Mouse (Mus musculus) CH12.LX (cell line): ENCODE measurements around the gene Dapk2. TPM values are rescaled to one million over a fixed set of nuclear protein-coding genes. Genes with fewer than 3 reads are reported as not detected.
A peak's percentile ranks its signal among the peaks of the same experiment; 100 is the strongest.

Experiments
- DNase-seq: peaks from one replicate; pipeline ENCODE4 v3.0.0-alpha.2; 2013; ENCODE audit errors: extremely low read depth
- H3K27ac ChIP-seq: 2 replicates; pipeline ENCODE4 v1.5.1; 2012; ENCODE audit warnings: low read depth, mild to moderate bottlenecking, control low read depth, moderate library complexity; ENCODE audit not compliant: insufficient read depth
- H3K27me3 ChIP-seq: replicated peaks from 2 replicates; pipeline ENCODE3; 2012; ENCODE audit warnings: inconsistent platforms
- H3K36me3 ChIP-seq, 2 experiments: replicated peaks in 1 of 2; 2 replicates each; pipeline versions ENCODE3 to v1.6.1; 2012; ENCODE audit warnings: inconsistent platforms in 1 of 2, low read length in 1 of 2, mild to moderate bottlenecking in 1 of 2, mixed read lengths in 1 of 2, moderate library complexity in 1 of 2; ENCODE audit not compliant: control insufficient read depth in 1 of 2, insufficient read depth in 1 of 2
- H3K4me1 ChIP-seq, 2 experiments: 2 replicates each; pipeline ENCODE4 v1.6.1; 2012; ENCODE audit warnings: inconsistent platforms in 1 of 2, moderate library complexity in 1 of 2; ENCODE audit not compliant: insufficient read depth in 2 of 2, control insufficient read depth in 1 of 2
- H3K4me2 ChIP-seq: 2 replicates; pipeline ENCODE4 v1.6.1; 2012; ENCODE audit warnings: low read depth, mild to moderate bottlenecking, control low read depth; ENCODE audit not compliant: poor library complexity, insufficient read depth, severe bottlenecking
- H3K4me3 ChIP-seq, 3 experiments: fragments of 150-350 bp in 1 of 3; sonication (generic) in 1 of 3; replicated peaks in 1 of 3; 2 replicates each; pipeline versions ENCODE3 to v1.5.1; 2011 to 2012; ENCODE audit warnings: low read depth in 2 of 3, low read length in 2 of 3, mild to moderate bottlenecking in 2 of 3, moderate library complexity in 2 of 3, control low read depth in 1 of 3, improper control_type of control experiment in 1 of 3, inconsistent platforms in 1 of 3, mixed read lengths in 1 of 3; ENCODE audit not compliant: poor library complexity in 1 of 3
- H3K79me2 ChIP-seq: replicated peaks from 2 replicates; pipeline ENCODE4 v1.6.1; 2012; ENCODE audit warnings: mild to moderate bottlenecking, moderate library complexity; ENCODE audit not compliant: control insufficient read depth, poor library complexity, insufficient read depth, severe bottlenecking; ENCODE audit errors: extremely low read depth
- H3K9ac ChIP-seq: 2 replicates; pipeline ENCODE4 v1.6.1; 2012; ENCODE audit warnings: low read depth, mild to moderate bottlenecking, control low read depth, moderate library complexity; ENCODE audit not compliant: insufficient read depth
- H3K9me3 ChIP-seq: replicated peaks from 2 replicates; pipeline ENCODE3; 2012; ENCODE audit warnings: low read length, inconsistent platforms, mixed read lengths
- BHLHE40 ChIP-seq: IDR thresholded peaks from 2 replicates; pipeline ENCODE4 v1.6.1; 2011; ENCODE audit warnings: mild to moderate bottlenecking, low read depth, low read length, improper control_type of control experiment
- EP300 ChIP-seq: IDR thresholded peaks from 2 replicates; pipeline ENCODE4 v1.6.1; 2011; ENCODE audit warnings: low read length, improper control_type of control experiment
- ETS1 ChIP-seq: conservative IDR thresholded peaks from 2 replicates; pipeline ENCODE4 v1.6.1; 2012; ENCODE audit warnings: low read depth, mild to moderate bottlenecking, inconsistent platforms, low read length, improper control_type of control experiment, moderate library complexity
- HCFC1 ChIP-seq: IDR thresholded peaks from 2 replicates; pipeline ENCODE4 v1.6.1; 2012; ENCODE audit warnings: low read depth, mild to moderate bottlenecking, inconsistent platforms, low read length, improper control_type of control experiment
- IRF4 ChIP-seq: IDR thresholded peaks from 2 replicates; pipeline ENCODE4 v1.6.1; 2014; ENCODE audit warnings: low read depth, mild to moderate bottlenecking, inconsistent platforms, low read length, improper control_type of control experiment
- JUND ChIP-seq: conservative IDR thresholded peaks from 2 replicates; pipeline ENCODE4 v1.6.1; 2011; ENCODE audit warnings: low read depth, low read length, improper control_type of control experiment
- KAT2A ChIP-seq: IDR thresholded peaks from 2 replicates; pipeline ENCODE4 v1.6.1; 2012; ENCODE audit warnings: low read length, improper control_type of control experiment, inconsistent platforms; ENCODE audit not compliant: insufficient replicate concordance
- MAFK ChIP-seq: IDR thresholded peaks from 2 replicates; pipeline ENCODE4 v1.6.1; 2011; ENCODE audit warnings: low read length, improper control_type of control experiment; ENCODE audit not compliant: insufficient replicate concordance
- MEF2A ChIP-seq: IDR thresholded peaks from 2 replicates; pipeline ENCODE4 v1.6.1; 2014; ENCODE audit warnings: low read depth, mild to moderate bottlenecking, inconsistent platforms, low read length, improper control_type of control experiment, borderline replicate concordance
- MXI1 ChIP-seq: IDR thresholded peaks from 2 replicates; pipeline ENCODE4 v1.6.1; 2011; ENCODE audit warnings: mild to moderate bottlenecking, low read depth, low read length, improper control_type of control experiment
- MYC ChIP-seq: IDR thresholded peaks from 2 replicates; pipeline ENCODE4 v1.6.1; 2011; ENCODE audit warnings: low read depth, mild to moderate bottlenecking, improper control_type of control experiment, low read length
- NRF1 ChIP-seq: IDR thresholded peaks from 2 replicates; pipeline ENCODE4 v1.6.1; 2014; ENCODE audit warnings: low read depth, mild to moderate bottlenecking, inconsistent platforms, low read length, improper control_type of control experiment, moderate library complexity
- PAX5 ChIP-seq: IDR thresholded peaks from 2 replicates; pipeline ENCODE4 v1.6.1; 2012; ENCODE audit warnings: low read length, inconsistent platforms, mixed read lengths
- RCOR1 ChIP-seq: conservative IDR thresholded peaks from 2 replicates; pipeline ENCODE4 v1.6.1; 2012; ENCODE audit warnings: low read depth, mild to moderate bottlenecking, inconsistent platforms, low read length, improper control_type of control experiment
- TBP ChIP-seq: conservative IDR thresholded peaks from 2 replicates; pipeline ENCODE4 v1.6.1; 2011; ENCODE audit warnings: low read depth, low read length, improper control_type of control experiment
- USF1 ChIP-seq: IDR thresholded peaks from 2 replicates; pipeline ENCODE4 v1.6.1; 2014; ENCODE audit warnings: low read depth, mild to moderate bottlenecking, inconsistent platforms, low read length, improper control_type of control experiment
- USF2 ChIP-seq: conservative IDR thresholded peaks from 2 replicates; pipeline ENCODE4 v1.6.1; 2011; ENCODE audit warnings: low read depth, low read length, improper control_type of control experiment
- ZKSCAN1 ChIP-seq: IDR thresholded peaks from 2 replicates; pipeline ENCODE4 v1.6.1; 2012; ENCODE audit warnings: low read depth, inconsistent platforms, low read length, improper control_type of control experiment, borderline replicate concordance
- ZMIZ1 ChIP-seq: IDR thresholded peaks from 2 replicates; pipeline ENCODE4 v1.6.1; 2012; ENCODE audit warnings: low read depth, mild to moderate bottlenecking, inconsistent platforms, low read length, improper control_type of control experiment
- ZNF384 ChIP-seq: IDR thresholded peaks from 2 replicates; pipeline ENCODE4 v1.6.1; 2012; ENCODE audit warnings: low read depth, low read length, improper control_type of control experiment, inconsistent platforms
- dilution Hi-C: fragments of 300-500 bp; cut with MboI; formaldehyde crosslinking; loops from 2 replicates; pipeline ENCODE4 v1.14.3; 2020; ENCODE audit warnings: low sequenced_read_pairs; ENCODE audit not compliant: extremely low pct_unique_long_range_greater_than_20kb, extremely low pct_ligation_motif_present
- in situ Hi-C: fragments of 300-500 bp; cut with MboI; formaldehyde crosslinking; loops from 3 replicates; pipeline ENCODE4 v1.14.3; 2019; ENCODE audit warnings: low sequenced_read_pairs, low pct_ligation_motif_present, low pct_unique_long_range_greater_than_20kb, mixed read lengths
- polyA plus RNA-seq: library from polyadenylated mRNA; unstranded; fragments of >175 nt; gene quantifications from 2 replicates; pipeline ENCODE4 v1.2.1, GENCODE M21; 2012; ENCODE audit warnings: low read depth; ENCODE audit not compliant: insufficient read length
- total RNA-seq, 2 experiments: library from RNA; depleted of rRNA; stranded (reverse); fragments of 300-350 nt in 1 of 2; fragments of >200 nt in 1 of 2; gene quantifications; 2 replicates each; pipeline ENCODE4 v1.2.3; 2012 to 2014

The Dapk2 gene
- total and polyA plus RNA-seq, 3 experiments: 25.2 to 60.3 (median 39.0) TPM

DNA sequence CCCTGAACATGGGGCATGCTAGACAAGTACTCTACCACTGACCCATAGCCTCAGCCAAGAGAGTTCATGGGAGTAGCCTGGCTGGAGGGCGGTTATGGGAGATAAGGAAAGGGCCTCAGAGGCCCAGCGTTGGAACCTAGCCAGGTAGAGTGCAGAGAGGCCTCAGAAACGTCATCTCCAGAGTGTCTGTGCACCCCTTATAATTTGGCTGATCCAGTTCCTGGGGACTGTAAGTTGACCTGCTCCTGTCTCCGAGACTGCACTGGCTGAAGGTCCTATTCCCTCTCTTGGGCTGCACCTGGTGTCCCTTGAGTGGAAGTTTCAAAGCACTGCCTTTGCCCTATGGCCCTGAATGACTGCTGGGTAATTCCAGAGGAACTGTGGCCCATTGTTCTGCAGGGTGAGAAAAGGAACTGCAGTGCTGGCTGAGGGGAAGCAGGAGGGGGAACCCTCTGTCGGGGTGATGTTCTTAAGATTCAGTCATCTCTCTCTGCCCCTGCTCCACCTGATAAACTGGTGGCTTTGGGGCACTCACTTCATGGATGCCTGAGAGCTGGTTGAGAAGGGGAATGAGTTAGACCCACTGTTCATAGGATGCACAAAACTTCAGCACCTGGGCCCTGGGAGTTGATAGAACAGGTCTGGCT, 55.5 kb downstream of the Dapk2 start:
- H3K27ac ChIP-seq: peak overlapping the region; percentile 47
- DNase-seq: peak; percentile 46
- H3K79me2 ChIP-seq: no peaks in the 10 kb centered on the region
- peaks cover 0 to 8% of the 10 kb centered on the region in 2 experiments for H3K36me3 ChIP-seq
- in situ Hi-C loops: no loop called here
- no peaks in the 10 kb centered on the region for H3K9me3 ChIP-seq
- 0 out of 2 replicates have a peak overlapping the region, but pooled peaks have one; percentile 1 for H3K4me2 ChIP-seq
- no peak overlapping the region for H3K4me3 ChIP-seq
- H3K9ac ChIP-seq: 0 out of 2 replicates have a peak overlapping the region, but pooled peaks have one; percentile 4
- H3K27me3 ChIP-seq: no peaks in the 10 kb centered on the region
- TF ChIP-seq IRF4 (peak; percentile 26; the same call in 1 of the 2 replicates), NRF1 (no peak), MAFK (no peak)
- dilution Hi-C loops: no loop called here
- H3K4me1 ChIP-seq: peaks cover 25 to 93% of the 10 kb centered on the region in 2 experiments

DNA sequence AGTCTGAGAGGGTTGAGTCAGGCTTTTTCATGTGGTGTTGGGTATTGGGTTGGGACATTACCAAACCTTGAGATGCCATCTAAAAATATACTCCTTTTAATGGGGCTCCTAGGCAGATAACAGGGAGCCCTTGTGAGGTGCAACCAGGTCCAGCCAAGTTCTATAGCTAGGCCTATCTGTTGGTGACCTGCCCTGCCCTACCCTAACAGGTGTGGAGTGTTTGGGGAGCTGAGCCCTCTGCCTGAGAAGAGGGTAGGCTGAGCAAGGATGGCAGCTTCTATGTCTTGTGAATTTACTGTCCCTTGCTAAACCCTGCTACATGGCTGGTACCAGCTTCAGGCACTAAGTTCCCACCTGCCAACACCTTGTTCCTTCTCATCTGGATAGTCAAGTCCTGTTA, 57.5 kb downstream of the Dapk2 start:
- TF ChIP-seq USF1 (no peak), ZNF384 (no peak), MXI1 (no peak), USF2 (no peak), ZKSCAN1 (no peak), RCOR1 (no peak), JUND (no peak), HCFC1 (no peak), MEF2A (no peak), EP300 (no peak), ZMIZ1 (no peak), PAX5 (no peak), MYC (no peak), BHLHE40 (no peak), KAT2A (no peak), IRF4 (no peak), ETS1 (no peak), TBP (no peak)
- Histone ChIP-seq H3K9me3 (no peaks in the 10 kb centered on the region), H3K27me3 (no peaks in the 10 kb centered on the region), H3K4me2 (no peak overlapping the region), H3K79me2 (no peaks in the 10 kb centered on the region), H3K36me3 (peaks cover 3 to 12% of the 10 kb centered on the region in 2 experiments), H3K4me3 (no peak overlapping the region), H3K27ac (no peak overlapping the region), H3K9ac (no peak overlapping the region), H3K4me1 (peaks cover 36 to 92% of the 10 kb centered on the region in 2 experiments)
- dilution Hi-C loops (no loop called here), in situ Hi-C loops (no loop called here)
- DNase-seq: no peak
